Mouse (Mus musculus): ENCODE data around the gene Pin1rt1.

Gene Pin1rt1

GRCm38 (mm10) chr2:104716279-104716678, at the start of gene Pin1rt1:
TSS of gene Pin1rt1 (minus strand) at chr2:104716379.
- DNase-seq (ENCODE audit: low read depth), result no peak

GRCm38 (mm10) chr2:104764018-104764417, 47.8 kb upstream of the Pin1rt1 start:
- no peak for DNase-seq (ENCODE audit: low read depth)

- DNase-seq (ENCODE audit: low read depth), result peak; percentile 93
Observed at GRCm38 (mm10) chr2:104763134-104763703, 47.0 kb upstream of the Pin1rt1 start.

DNA sequence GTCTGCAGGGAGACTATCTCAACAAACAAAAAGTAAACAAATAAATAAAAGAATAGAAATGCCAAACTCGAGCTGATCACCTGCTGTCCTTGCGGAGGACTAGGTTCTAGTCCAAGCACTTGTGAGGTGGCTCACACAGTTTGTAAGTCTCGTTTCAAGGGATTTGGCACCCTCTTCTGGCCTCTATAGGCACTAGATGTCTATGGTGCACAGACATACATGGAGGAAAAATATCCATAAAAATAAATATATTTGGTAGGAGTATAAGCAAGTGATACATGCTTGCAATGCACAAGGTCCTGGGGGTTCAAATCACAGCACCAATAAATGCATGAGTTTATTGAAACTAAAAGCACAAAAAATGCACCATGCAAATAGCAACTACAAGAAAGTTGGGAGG, 34.4 kb upstream of the Pin1rt1 start:
- peak; percentile 75 for DNase-seq (ENCODE audit: low read depth)

GRCm38 (mm10) chr2:104748652-104749183, 32.5 kb upstream of the Pin1rt1 start:
- DNase-seq (ENCODE audit: low read depth), result no peak

DNA sequence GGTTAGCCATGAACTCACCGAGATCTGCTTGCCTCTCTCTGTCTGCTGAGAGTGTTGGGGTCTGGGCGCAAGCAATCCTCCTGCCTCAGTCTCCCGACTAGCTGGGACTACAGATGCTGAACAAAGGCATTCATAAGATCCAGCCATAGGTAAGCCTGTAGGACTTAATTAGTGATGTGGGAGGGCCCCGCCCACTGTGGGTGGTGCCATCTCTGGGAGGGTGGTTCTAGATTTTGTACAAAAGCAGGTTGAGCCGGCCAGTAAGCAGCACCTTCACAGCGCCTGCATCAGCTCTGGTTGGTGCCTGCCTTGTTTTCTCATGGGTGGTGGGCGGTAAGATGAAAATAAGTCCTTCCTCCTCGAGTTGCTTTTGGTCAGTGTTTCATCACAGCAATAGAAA, 30.1 kb upstream of the Pin1rt1 start:
- DNase-seq (ENCODE audit: low read depth), result peak; percentile 32

DNA sequence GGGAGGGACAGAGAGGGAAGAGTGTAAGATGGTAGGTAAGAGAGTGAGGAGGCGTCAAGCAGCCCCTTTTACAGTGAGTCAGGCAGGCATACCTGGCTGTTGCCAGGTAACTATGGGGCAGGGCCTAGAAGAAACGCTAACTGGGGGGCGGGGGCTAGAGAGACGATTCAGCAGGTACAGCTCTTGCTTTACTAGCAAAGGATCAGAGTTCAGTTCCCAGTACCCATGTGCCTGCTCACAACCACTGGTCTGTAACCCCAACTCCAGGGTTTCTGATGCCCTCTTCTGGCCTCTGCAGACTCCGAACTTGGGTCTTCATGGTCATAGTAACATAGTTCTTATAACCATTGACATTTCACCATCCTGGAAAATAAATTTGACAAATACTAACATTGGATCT, 27.8 kb upstream of the Pin1rt1 start:
- no peak for DNase-seq (ENCODE audit: low read depth)

GRCm38 (mm10) chr2:104743160-104743559, 27.0 kb upstream of the Pin1rt1 start:
- no peak for DNase-seq (ENCODE audit: low read depth)

- DNase-seq (ENCODE audit: low read depth), result peak; percentile 75
Observed at GRCm38 (mm10) chr2:104742741-104743064, 26.5 kb upstream of the Pin1rt1 start, which contains the start of gene Depdc7. TSS of gene Depdc7 (minus strand) at chr2:104742878.

DNA sequence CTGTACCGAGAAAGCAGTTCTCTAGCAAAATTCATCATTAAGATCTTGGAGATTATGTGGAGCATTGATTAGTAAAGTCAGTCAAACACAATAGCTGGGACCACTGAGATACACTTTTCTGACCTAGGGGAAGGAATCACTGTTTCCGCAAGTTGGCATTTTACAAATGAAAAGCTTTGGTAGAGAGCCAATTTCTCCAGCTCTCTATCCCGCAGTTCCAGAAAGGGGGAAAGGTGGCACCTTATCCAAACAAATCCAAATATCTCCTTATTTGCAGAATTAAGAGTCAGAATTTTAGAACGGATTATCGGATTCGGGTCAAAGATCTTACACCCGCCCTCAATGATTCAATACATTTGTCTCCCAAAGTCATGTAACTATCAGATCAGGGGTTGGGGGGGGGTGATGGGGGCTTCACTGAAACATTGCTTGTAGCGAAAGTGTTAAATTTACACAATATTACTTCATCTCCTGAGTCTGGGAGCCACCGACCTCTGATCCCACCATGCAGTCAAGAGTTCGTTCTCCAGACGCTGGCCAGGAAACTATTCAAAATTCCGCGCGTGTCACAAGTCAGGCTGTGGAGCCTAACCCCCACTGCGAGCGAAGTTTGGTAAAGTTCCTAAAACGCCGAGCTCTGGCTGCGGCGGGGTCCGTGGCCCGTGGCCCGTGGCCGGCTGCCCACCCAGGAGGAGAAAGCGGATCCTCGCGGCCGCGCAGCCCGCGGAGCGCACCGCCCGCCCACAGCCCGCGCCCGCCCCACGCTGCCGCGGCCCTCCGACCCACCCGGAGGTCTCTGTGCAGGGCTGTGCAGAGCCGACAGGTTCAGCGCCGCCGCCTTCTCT, 25.9 kb upstream of the Pin1rt1 start:
- DNase-seq (ENCODE audit: low read depth), result no peak

- DNase-seq (ENCODE audit: low read depth), result no peak
Observed at GRCm38 (mm10) chr2:104741015-104741758, 25.0 kb upstream of the Pin1rt1 start.

- DNase-seq (ENCODE audit: low read depth), result no peak
Observed at GRCm38 (mm10) chr2:104740248-104740949, 24.2 kb upstream of the Pin1rt1 start.

DNA sequence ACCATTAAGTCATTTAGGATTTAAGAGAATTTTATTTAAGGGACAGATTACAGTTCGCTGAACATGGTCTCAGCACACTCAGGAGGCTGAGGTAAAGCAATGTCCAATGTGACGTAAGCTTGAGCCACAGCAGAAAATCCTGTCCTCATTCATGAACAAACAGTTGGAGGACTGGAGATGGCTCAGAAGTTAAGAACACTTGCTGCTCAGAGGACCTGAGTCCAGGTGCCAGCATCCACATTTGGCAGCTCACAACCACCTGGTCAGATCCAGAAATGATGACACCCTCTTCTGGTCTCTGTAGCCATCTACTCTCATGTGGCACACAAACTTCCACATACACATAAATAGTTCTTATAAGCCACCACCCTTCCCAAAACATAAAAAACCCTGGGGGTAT, 23.5 kb upstream of the Pin1rt1 start:
- no peak for DNase-seq (ENCODE audit: low read depth)

- no peak for DNase-seq (ENCODE audit: low read depth)
Observed at GRCm38 (mm10) chr2:104736241-104736640, 20.1 kb upstream of the Pin1rt1 start.

DNA sequence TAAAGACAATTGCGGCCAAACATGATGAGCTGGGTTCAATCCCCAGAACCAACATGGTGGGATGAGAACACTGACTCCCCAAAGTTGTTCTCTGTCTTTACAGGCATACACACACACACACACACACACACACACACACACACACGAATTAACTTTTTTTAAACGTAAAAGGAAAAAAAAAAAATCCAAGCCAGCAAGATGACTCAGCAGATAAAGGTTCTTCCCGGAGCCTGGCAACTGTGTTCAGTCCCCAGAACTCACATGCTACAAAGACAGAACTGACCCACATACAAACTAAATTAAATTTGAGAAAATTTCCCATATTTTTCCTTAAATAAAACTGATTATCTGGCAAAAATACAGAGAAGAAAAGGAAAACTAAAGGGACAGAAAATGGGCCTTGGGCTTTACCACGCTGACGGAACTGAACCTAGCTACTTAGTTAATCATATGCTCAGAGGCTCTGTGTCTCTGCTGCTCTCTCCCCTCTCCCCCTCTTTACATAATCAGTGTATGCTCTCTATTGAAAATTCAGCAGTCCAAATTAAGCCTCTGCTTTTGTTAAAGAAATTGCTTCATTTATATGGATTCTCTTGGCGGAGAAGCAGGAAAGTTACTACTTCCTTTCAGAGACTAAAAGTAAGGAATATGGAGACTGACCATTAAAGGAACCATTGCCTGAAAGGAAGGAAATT, 16.5 kb upstream of the Pin1rt1 start:
- peak; percentile 34 for DNase-seq (ENCODE audit: low read depth)

GRCm38 (mm10) chr2:104732033-104732444, 15.9 kb upstream of the Pin1rt1 start:
- peak; percentile 63 for DNase-seq (ENCODE audit: low read depth)

DNA sequence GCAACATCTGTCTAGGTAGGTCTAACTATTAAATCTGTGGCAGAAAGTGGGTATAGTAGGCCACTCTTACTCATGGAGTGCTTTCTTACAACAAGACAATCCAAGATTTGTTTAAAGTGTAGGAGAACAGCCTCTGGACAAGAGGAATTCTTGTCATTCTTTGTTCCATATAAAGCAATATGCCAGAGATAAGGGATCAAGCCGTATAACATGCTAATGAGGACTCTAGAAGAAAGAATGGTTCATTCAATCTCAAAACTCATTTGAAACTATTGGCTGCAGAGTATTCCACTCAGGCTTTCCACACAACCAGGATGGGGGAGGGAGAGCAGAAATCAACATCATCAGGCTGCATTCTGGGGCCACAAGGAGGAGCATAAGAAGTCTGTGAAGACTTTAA, 11.2 kb upstream of the Pin1rt1 start:
- no peak for DNase-seq (ENCODE audit: low read depth)

DNA sequence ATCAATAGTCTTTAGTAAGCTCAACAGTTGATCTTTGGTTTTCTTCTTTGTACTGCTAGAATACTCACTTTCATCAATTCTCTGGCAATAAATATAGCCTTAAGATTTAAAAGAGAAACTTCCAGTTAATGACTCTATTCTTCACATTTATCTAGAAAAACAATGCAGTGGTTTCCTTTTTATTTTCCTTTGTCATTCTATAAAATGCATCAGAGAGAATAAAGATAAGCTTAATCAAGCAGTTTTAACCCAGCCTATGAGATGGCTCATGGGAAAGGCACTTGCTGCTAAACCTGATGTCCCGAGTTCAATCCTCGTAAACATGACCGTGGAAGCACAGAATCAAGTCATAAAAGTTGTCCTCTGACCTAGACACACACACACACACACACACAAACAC, 5.8 kb upstream of the Pin1rt1 start:
- DNase-seq (ENCODE audit: low read depth), result no peak

- DNase-seq (ENCODE audit: low read depth), result peak; percentile 8
Observed at GRCm38 (mm10) chr2:104717827-104718226, 1.6 kb upstream of the Pin1rt1 start.

DNA sequence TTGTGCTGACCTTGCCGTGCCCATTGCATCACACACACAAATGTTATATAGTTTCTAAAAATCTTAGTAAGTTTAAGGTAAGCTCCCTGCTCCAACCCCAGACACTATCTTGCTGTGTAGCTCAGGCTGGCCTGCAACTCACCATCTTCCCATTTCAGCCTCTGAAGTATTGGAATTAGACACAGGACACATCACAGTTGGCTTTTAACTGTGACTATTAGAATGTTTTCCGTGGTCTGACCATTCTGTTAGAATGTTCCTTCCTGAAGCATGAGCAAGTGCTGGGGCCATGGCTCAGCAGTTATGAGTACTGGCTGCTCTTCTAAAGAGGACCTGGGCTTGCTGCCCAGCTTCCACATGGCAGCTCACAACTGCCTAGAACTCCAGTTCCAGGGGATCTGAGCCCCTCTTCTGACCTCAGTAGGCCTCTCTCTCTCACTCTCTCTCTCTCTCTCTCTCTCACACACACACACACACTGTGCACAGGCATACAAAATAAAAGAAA, 1.1 kb upstream of the Pin1rt1 start:
- peak; percentile 70 for DNase-seq (ENCODE audit: low read depth)

DNA sequence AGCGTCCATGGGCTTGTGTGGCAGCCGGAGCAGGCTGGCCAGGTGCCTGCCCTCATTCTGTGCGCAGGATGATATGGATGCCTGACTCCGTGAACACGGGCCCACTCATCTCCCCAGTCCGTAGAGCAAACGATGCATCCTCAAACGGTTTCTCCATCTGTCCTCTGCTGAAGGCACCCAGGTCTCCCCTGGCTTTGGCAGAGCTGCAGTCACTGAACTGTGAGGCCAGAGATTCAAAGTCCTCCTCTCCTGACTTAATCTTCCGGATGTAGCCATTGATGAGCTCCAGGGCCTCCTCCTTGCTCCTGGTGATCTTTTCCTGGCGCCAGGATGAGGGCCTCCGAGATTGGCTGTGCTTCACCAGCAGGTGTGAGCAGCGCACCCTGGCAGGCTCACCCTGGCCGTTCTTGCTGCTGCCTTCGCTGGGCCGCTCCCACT, 1.9 kb downstream of the Pin1rt1 start:
- DNase-seq (ENCODE audit: low read depth), result no peak
